Mouse (Mus musculus) neural tube, embryonic 11.5 days (tissue): Measurements from ENCODE around the gene Eif5a2. TPM values are rescaled to one million over a fixed set of nuclear protein-coding genes. Genes with fewer than 3 reads are reported as not detected.

Source experiments
- ATAC-seq: fragments of 200-750 bp; cut with Nextera tagmentation; 2 replicates; pipeline ENCODE4 v1.8.0; 2017; ENCODE audit warnings: moderate number of reproducible peaks, mild to moderate bottlenecking, moderate TSS enrichment, moderate library complexity; ENCODE audit not compliant: insufficient read depth, low FRiP score, low TSS enrichment
- DNase-seq: peaks from one replicate; pipeline ENCODE4 v3.0.0-alpha.2; 2015; ENCODE audit warnings: low spot score
- H3K27ac ChIP-seq: fragments of 300-500 bp; sonication (generic); 2 replicates; pipeline ENCODE4 v1.5.1; 2014; ENCODE audit warnings: low read depth, mild to moderate bottlenecking, low read length
- H3K27me3 ChIP-seq: fragments of 300-500 bp; sonication (generic); 2 replicates; pipeline ENCODE4 v1.6.1; 2014; ENCODE audit warnings: mild to moderate bottlenecking, low read length, mixed read lengths; ENCODE audit not compliant: control insufficient read depth, insufficient read depth
- H3K36me3 ChIP-seq: fragments of 300-500 bp; sonication (generic); 2 replicates; pipeline ENCODE4 v1.6.1; 2014; ENCODE audit warnings: mild to moderate bottlenecking, low read length, moderate library complexity, mixed read lengths; ENCODE audit not compliant: control insufficient read depth, insufficient read depth
- H3K4me1 ChIP-seq: fragments of 300-500 bp; sonication (generic); 2 replicates; pipeline ENCODE4 v1.6.1; 2014; ENCODE audit warnings: low read length, mixed read lengths; ENCODE audit not compliant: control insufficient read depth, insufficient read depth
- H3K4me2 ChIP-seq: fragments of 300-500 bp; sonication (generic); 2 replicates; pipeline ENCODE4 v1.6.1; 2014; ENCODE audit warnings: low read depth, mild to moderate bottlenecking, moderate library complexity
- H3K4me3 ChIP-seq: fragments of 300-500 bp; sonication (generic); 2 replicates; pipeline ENCODE4 v1.5.1; 2014; ENCODE audit warnings: low read depth, low read length
- H3K9ac ChIP-seq: fragments of 300-500 bp; sonication (generic); 2 replicates; pipeline ENCODE4 v1.6.1; 2014; ENCODE audit warnings: mild to moderate bottlenecking, low read length
- H3K9me3 ChIP-seq: fragments of 300-500 bp; sonication (generic); 2 replicates; pipeline ENCODE4 v1.6.1; 2016; ENCODE audit warnings: low read length; ENCODE audit not compliant: control insufficient read depth
- WGBS: fragments of 180-500 bp; shearing (Covaris S2); extraction: QIAGEN DNeasy Blood & Tissue Kit; methylation state at CpG from one replicate; pipeline ENCODE4 v1.1.7; 2014; 5-methylcytosine and 5-hydroxymethylcytosine counted together
- polyA plus RNA-seq: library from polyadenylated mRNA; unstranded; fragments of >200 nt; fragmentation: Nextera tagmentation; extraction: Ambion mirVana; gene quantifications from 2 replicates; pipeline ENCODE4 v1.2.1, GENCODE M21; 2014

Eif5a2 gene
- polyA plus RNA-seq, 1 experiment from 2014 or later: 18.0 TPM

DNA sequence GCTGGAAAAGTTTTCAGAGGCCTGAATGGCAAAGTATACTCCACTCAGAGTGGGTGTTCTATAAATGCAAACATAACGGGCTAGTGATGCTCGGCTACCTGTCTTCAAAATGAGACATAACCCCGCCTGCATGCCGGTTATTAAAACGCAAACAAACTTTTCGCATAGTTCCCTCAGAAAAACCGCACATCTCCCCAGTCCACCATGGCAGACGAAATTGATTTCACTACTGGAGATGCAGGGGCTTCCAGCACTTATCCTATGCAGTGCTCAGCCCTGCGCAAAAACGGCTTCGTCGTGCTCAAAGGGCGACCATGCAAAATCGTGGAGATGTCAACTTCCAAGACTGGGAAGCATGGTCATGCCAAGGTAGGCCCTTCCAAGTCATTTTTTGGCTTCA lies 772 bp downstream of the Eif5a2 start:
- Histone ChIP-seq H3K27me3 (no peaks in the 10 kb centered on the region), H3K9me3 (no peaks in the 10 kb centered on the region), H3K4me1 (no peaks in the 10 kb centered on the region), H3K27ac (no peak overlapping the region), H3K36me3 (no peaks in the 10 kb centered on the region), H3K4me2 (peak overlapping the region; percentile 98), H3K9ac (peak overlapping the region; percentile 80), H3K4me3 (peak overlapping the region; percentile 76)
- ATAC-seq: no peak
- 24% methylated on average over 14 of the region's 14 CpGs for WGBS
- DNase-seq: peak; percentile 16

GRCm38 (mm10) chr3:28784176-28784575 lies 3.1 kb downstream of the Eif5a2 start:
- 90% methylated on average over 2 of the region's 2 CpGs for WGBS
- H3K36me3 ChIP-seq: no peaks in the 10 kb centered on the region
- no peaks in the 10 kb centered on the region for H3K27me3 ChIP-seq
- DNase-seq: no peak
- no peak overlapping the region for H3K27ac ChIP-seq
- no peak overlapping the region for H3K4me2 ChIP-seq
- H3K9ac ChIP-seq: no peak overlapping the region
- H3K4me1 ChIP-seq: no peaks in the 10 kb centered on the region
- H3K9me3 ChIP-seq: no peaks in the 10 kb centered on the region
- H3K4me3 ChIP-seq: no peak overlapping the region
- no peak for ATAC-seq

- WGBS: 92% methylated on average over 7 of the region's 7 CpGs
- H3K4me3 ChIP-seq: no peak overlapping the region
- no peak for ATAC-seq
Observed at GRCm38 (mm10) chr3:28794835-28795234, 13.8 kb downstream of the Eif5a2 start.

GRCm38 (mm10) chr3:28805301-28806097 lies 24.4 kb downstream of the Eif5a2 start, which contains the start of gene Rpl22l1:
TSS of gene Rpl22l1 (plus strand) at chr3:28805436.
- Histone ChIP-seq H3K27ac (peak within 1 kb of the TSS; percentile 72; the same call in 1 of the 2 replicates), H3K36me3 (no peaks in the 10 kb centered on the region), H3K4me3 (peak within 1 kb of the TSS; percentile 88), H3K9me3 (no peaks in the 10 kb centered on the region), H3K9ac (peak within 1 kb of the TSS; percentile 92), H3K4me2 (peak within 1 kb of the TSS; percentile 55), H3K27me3 (no peaks in the 10 kb centered on the region), H3K4me1 (no peaks in the 10 kb centered on the region)
- peak; percentile 99 for ATAC-seq
- WGBS: under 1% methylated on average over 72 of the region's 72 CpGs
- DNase-seq: peak; percentile 98

More at GRCm38 (mm10) chr3:28794835-28795234, 13.8 kb downstream of the Eif5a2 start:
- H3K4me1 ChIP-seq: no peaks in the 10 kb centered on the region
- DNase-seq: no peak
- no peak overlapping the region for H3K27ac ChIP-seq
- H3K27me3 ChIP-seq: no peaks in the 10 kb centered on the region
- no peak overlapping the region for H3K4me2 ChIP-seq
- no peaks in the 10 kb centered on the region for H3K9me3 ChIP-seq
- H3K36me3 ChIP-seq: no peaks in the 10 kb centered on the region
- H3K9ac ChIP-seq: no peak overlapping the region

- DNase-seq (no peak), ATAC-seq (no peak)
- H3K4me3 ChIP-seq: no peak overlapping the region
- no peak overlapping the region for H3K27ac ChIP-seq
- H3K4me2 ChIP-seq: no peak overlapping the region
- no peaks in the 10 kb centered on the region for H3K9me3 ChIP-seq
- no peaks in the 10 kb centered on the region for H3K27me3 ChIP-seq
- no peaks in the 10 kb centered on the region for H3K36me3 ChIP-seq
- no peaks in the 10 kb centered on the region for H3K4me1 ChIP-seq
- WGBS: 91% methylated on average over 4 of the region's 4 CpGs
- H3K9ac ChIP-seq: no peak overlapping the region
Observed at GRCm38 (mm10) chr3:28808039-28808643, 27.1 kb downstream of the Eif5a2 start.

DNA sequence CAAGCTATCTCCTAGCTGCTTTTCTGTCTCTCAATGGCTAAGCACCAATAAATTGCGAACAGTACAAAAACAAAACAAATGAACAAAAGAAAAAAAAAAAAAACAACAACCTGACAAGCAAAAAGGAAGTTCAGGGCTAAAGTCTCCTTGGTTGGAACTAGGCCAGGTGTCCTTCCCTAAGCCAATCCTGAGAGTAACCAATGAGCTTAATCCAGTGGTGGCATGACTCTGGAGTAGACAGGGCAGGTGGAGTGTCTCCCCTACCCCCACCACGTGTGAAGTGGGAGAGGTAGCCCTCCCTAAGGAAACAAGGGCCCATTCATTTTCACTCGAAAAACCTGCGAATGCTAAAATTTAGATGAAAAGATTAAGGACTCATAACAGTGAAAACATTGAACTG lies 30.4 kb downstream of the Eif5a2 start:
- Histone ChIP-seq H3K9ac (no peak overlapping the region), H3K9me3 (no peaks in the 10 kb centered on the region), H3K27me3 (no peaks in the 10 kb centered on the region), H3K4me2 (no peak overlapping the region), H3K4me3 (no peak overlapping the region), H3K4me1 (no peaks in the 10 kb centered on the region), H3K27ac (no peak overlapping the region), H3K36me3 (no peaks in the 10 kb centered on the region)
- DNase-seq (no peak), ATAC-seq (no peak)
- WGBS: 79% methylated on average over 4 of the region's 4 CpGs

DNA sequence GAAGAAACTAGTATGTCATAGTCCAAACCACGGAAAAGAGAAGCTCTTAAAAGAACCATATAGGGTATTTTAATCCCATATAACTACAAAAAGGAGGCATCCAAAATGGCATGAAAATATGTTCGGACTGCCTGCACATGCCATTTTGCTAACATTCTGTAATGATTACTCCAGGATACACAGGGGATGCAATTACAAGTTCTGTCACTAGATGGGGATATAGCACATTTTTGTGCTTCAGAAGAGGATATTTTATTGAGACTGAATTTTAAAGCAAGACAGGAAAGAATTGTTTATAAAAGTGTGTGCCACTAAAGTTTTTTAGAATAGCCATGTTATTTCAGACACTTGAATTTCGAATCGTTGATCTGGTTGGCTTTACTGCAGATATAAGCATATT lies 33.3 kb downstream of the Eif5a2 start:
- DNase-seq (peak; percentile 23), ATAC-seq (no peak)
- Histone ChIP-seq H3K4me2 (no peak overlapping the region), H3K27me3 (no peaks in the 10 kb centered on the region), H3K9me3 (no peaks in the 10 kb centered on the region), H3K27ac (no peak overlapping the region), H3K4me1 (no peaks in the 10 kb centered on the region), H3K4me3 (no peak overlapping the region), H3K9ac (no peak overlapping the region), H3K36me3 (no peaks in the 10 kb centered on the region)
- WGBS: 17% methylated on average over 4 of the region's 4 CpGs

DNA sequence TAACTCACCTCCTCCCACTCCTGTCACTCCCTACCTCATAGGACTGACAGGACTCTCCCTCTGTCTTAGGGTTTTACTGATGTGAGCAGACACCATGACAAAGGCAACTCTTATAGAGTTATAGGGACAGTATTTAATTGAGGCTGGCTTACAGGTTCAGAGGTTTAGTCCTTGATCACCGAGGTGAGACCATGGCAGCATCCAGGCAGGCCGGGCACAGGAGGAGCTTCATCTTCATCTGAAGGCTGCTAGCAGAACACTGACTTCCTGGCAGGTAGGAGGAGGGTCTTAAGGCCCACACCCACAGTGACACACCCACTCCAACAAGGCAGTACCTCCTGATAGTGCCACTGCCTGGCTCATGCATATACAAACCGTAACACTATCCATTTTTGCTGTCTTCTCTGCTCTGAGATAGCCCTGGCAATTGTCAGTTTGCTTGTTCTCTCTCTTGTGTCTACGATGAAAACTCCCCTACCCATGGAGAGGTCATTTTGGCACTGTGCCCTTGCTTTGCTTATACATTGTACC lies 35.0 kb downstream of the Eif5a2 start:
- Histone ChIP-seq H3K4me3 (no peak overlapping the region), H3K4me2 (no peak overlapping the region), H3K9ac (no peak overlapping the region), H3K36me3 (no peaks in the 10 kb centered on the region), H3K9me3 (no peaks in the 10 kb centered on the region), H3K4me1 (no peaks in the 10 kb centered on the region), H3K27me3 (no peaks in the 10 kb centered on the region), H3K27ac (no peak overlapping the region)
- WGBS: 81% methylated on average over 4 of the region's 4 CpGs
- DNase-seq (no peak), ATAC-seq (no peak)
